Mouse (Mus musculus) cerebellum, adult 2 months (tissue): ENCODE measurements around the gene Foxo3.

Experiments used
- CTCF ChIP-seq: fragments of 200-500 bp; IDR thresholded peaks from 2 replicates; pipeline ENCODE4 v1.5.1; 2011; ENCODE audit warnings: low read depth, mild to moderate bottlenecking, control low read depth, low read length, moderate library complexity, borderline replicate concordance; ENCODE audit not compliant: insufficient read depth
- POLR2A ChIP-seq: fragments of 200-500 bp; IDR thresholded peaks from 2 replicates; pipeline ENCODE4 v1.6.1; 2011; ENCODE audit warnings: low read length, control low read depth, borderline replicate concordance; ENCODE audit not compliant: insufficient read depth

DNA sequence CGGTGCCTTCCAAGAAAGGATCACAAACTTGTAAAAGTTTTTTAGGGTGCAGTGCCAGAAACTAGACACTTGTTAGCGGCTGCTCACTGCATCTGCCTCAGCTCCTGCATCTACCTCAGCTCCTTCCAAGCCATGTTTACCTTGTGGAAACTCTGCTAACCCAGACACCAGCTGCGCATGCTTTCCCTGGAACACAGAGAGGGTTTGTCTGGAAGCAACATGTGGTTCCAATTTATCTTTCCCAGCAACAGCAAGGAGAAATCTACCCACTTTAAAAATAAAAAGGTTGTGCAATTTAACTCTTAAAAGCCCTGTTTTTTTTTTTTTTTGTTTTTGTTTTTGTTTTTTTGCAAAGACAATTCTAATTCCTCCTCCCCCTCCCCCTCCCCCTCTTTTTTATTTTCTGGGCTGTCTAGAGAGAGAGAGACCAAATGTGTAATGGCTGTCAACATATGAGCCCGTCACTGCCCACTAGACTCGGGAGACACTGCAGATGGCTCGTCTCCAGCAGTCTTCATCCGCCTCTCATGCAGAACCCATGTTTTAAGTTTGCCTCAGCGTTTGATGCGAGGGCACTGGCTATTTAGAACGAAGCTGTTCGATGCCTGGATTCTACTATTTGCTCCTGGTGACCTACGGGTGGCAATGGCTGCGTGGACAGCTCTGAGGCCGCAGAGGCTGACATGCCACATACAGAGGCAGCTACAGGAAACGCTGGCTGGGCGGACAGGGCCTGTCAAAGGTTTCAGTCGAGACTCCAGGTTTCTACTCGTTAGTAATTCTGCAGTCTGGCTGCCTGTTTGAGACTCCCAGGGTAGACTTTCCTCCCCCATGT is 73.0 kb downstream of the Foxo3 start:
- TF ChIP-seq POLR2A (no peak), CTCF (no peak)
